Mouse (Mus musculus): Measurements from ENCODE around the gene Kcnt1.
"Not testable (repeated sequence)": the region's sequence is repeated elsewhere in the genome, so short reads cannot be mapped to it uniquely, and the experiment has no call there.

Gene Kcnt1

GRCm38 (mm10) chr2:25863337-25864131 lies at the start of gene Kcnt1:
Gene Kcnt1 (plus strand): TSS chr2:25863734.
- DNase-seq (ENCODE audit: low spot score) = peak; percentile 64

GRCm38 (mm10) chr2:25815748-25816147 lies 47.8 kb upstream of the Kcnt1 start, which contains the start of gene Glt6d1:
Gene Glt6d1 (minus strand): TSS chr2:25815848.
- DNase-seq (ENCODE audit: low spot score) = not testable (repeated sequence)

- DNase-seq (ENCODE audit: low spot score) = no peak
Measured at GRCm38 (mm10) chr2:25822806-25823205, 40.7 kb upstream of the Kcnt1 start, which contains the start of gene Lcn9. Gene Lcn9 (plus strand): TSS chr2:25823153.

- no peak for DNase-seq (ENCODE audit: low spot score)
Measured at GRCm38 (mm10) chr2:25824751-25825150, 38.8 kb upstream of the Kcnt1 start.

- no peak for DNase-seq (ENCODE audit: low spot score)
Measured at GRCm38 (mm10) chr2:25828344-25828947, 35.1 kb upstream of the Kcnt1 start.

GRCm38 (mm10) chr2:25830786-25831185 lies 32.7 kb upstream of the Kcnt1 start:
- no peak for DNase-seq (ENCODE audit: low spot score)

- DNase-seq (ENCODE audit: low spot score) = peak; percentile 75
Measured at GRCm38 (mm10) chr2:25836291-25836690, 27.2 kb upstream of the Kcnt1 start.

GRCm38 (mm10) chr2:25842161-25842560 lies 21.4 kb upstream of the Kcnt1 start:
- DNase-seq (ENCODE audit: low spot score) = no peak

GRCm38 (mm10) chr2:25842758-25843157 lies 20.8 kb upstream of the Kcnt1 start:
- no peak for DNase-seq (ENCODE audit: low spot score)

GRCm38 (mm10) chr2:25844097-25844496 lies 19.4 kb upstream of the Kcnt1 start:
- DNase-seq (ENCODE audit: low spot score) = no peak

GRCm38 (mm10) chr2:25846516-25846915 lies 17.0 kb upstream of the Kcnt1 start:
- no peak for DNase-seq (ENCODE audit: low spot score)

GRCm38 (mm10) chr2:25847226-25847625 lies 16.3 kb upstream of the Kcnt1 start, which contains the start of gene Sohlh1:
Gene Sohlh1 (minus strand): TSS chr2:25847248.
- no peak for DNase-seq (ENCODE audit: low spot score)

- DNase-seq (ENCODE audit: low spot score) = peak; percentile 42
Measured at GRCm38 (mm10) chr2:25850330-25850729, 13.2 kb upstream of the Kcnt1 start.

GRCm38 (mm10) chr2:25852626-25853025 lies 10.9 kb upstream of the Kcnt1 start:
- peak; percentile 30 for DNase-seq (ENCODE audit: low spot score)

- DNase-seq (ENCODE audit: low spot score) = no peak
Measured at GRCm38 (mm10) chr2:25853998-25854397, 9.5 kb upstream of the Kcnt1 start.

- DNase-seq (ENCODE audit: low spot score) = no peak
Measured at GRCm38 (mm10) chr2:25859891-25860290, 3.6 kb upstream of the Kcnt1 start.

GRCm38 (mm10) chr2:25862038-25862437 lies 1.5 kb upstream of the Kcnt1 start:
- peak; percentile 57 for DNase-seq (ENCODE audit: low spot score)

GRCm38 (mm10) chr2:25862696-25863270 lies 751 bp upstream of the Kcnt1 start:
- peak; percentile 18 for DNase-seq (ENCODE audit: low spot score)

GRCm38 (mm10) chr2:25864230-25864629 lies 696 bp downstream of the Kcnt1 start:
- peak; percentile 32 for DNase-seq (ENCODE audit: low spot score)

- peak; percentile 87 for DNase-seq (ENCODE audit: low spot score)
Measured at GRCm38 (mm10) chr2:25865412-25865811, 1.9 kb downstream of the Kcnt1 start.

- no peak for DNase-seq (ENCODE audit: low spot score)
Measured at GRCm38 (mm10) chr2:25866656-25867055, 3.1 kb downstream of the Kcnt1 start.

GRCm38 (mm10) chr2:25877250-25877735 lies 13.8 kb downstream of the Kcnt1 start:
- no peak for DNase-seq (ENCODE audit: low spot score)

Data from MN1 (cell line).